Mouse (Mus musculus): Measurements from ENCODE around the gene Kcnq1. TPM values are rescaled to one million over a fixed set of nuclear protein-coding genes. Genes with fewer than 3 reads are reported as not detected.
A peak's percentile ranks its signal among the peaks of the same experiment; 100 is the strongest.

The Kcnq1 gene
- total RNA-seq, 1 experiment: 0.22 TPM

GRCm38 (mm10) chr7:143460874-143461273 is 354.7 kb downstream of the Kcnq1 start, which contains the start of gene Cdkn1c:
Cdkn1c (minus strand) TSS chr7:143461050.
- H3K4me1 ChIP-seq (ENCODE audit: control insufficient read depth in 2 of 2, insufficient read depth in 2 of 2, low read length in 2 of 2, poor library complexity in 1 of 2): peaks cover 0 to 13% of the 10 kb centered on the region in 2 experiments; a peak in 2 of 4 replicates
- no peak for TF ChIP-seq ZNF384 (IDR thresholded peaks at IDR 0.05; ENCODE audit: low read depth, low read length)
- TF ChIP-seq CHD2 (IDR thresholded peaks at IDR 0.05; ENCODE audit: low read depth, low read length): no peak
- no peak for TF ChIP-seq HCFC1 (IDR thresholded peaks at IDR 0.05; ENCODE audit: borderline replicate concordance, insufficient read depth, low read length)
- no peak for TF ChIP-seq MAFK (IDR thresholded peaks at IDR 0.05; ENCODE audit: insufficient read depth, low read depth, low read length)
- no peak for TF ChIP-seq ZC3H11A (IDR thresholded peaks at IDR 0.05; ENCODE audit: borderline replicate concordance, low read depth, low read length)
- peak within 1 kb of the TSS; percentile 44 to 45 for H3K4me3 ChIP-seq (ENCODE audit: insufficient read depth in 1 of 2, low read depth in 1 of 2, low read length in 2 of 2, poor library complexity in 1 of 2, severe bottlenecking in 1 of 2)
- no peak within 1 kb of the TSS for H3K27ac ChIP-seq (ENCODE audit: insufficient read depth, low read depth, low read length, poor library complexity, severe bottlenecking)
- DNase-seq (ENCODE audit: low read depth, low spot score): peak; percentile 82
- H3K9ac ChIP-seq (ENCODE audit: insufficient read depth, low read depth, low read length, poor library complexity, severe bottlenecking): peak within 1 kb of the TSS; percentile 46
- no peaks in the 10 kb centered on the region for H3K9me3 ChIP-seq (ENCODE audit: control insufficient read depth, insufficient read depth, low read depth, low read length)
- in situ Hi-C loops (cut with MboI; ENCODE audit: low sequenced_read_pairs in 2 of 2, unreplicated experiment in 2 of 2): no loop called here
- H3K36me3 ChIP-seq (ENCODE audit: control insufficient read depth, insufficient read depth, low read length, poor library complexity, severe bottlenecking): no peaks in the 10 kb centered on the region

GRCm38 (mm10) chr7:143461294-143461870 is 355.2 kb downstream of the Kcnq1 start:
- no peak overlapping the region for H3K27ac ChIP-seq (ENCODE audit: insufficient read depth, low read depth, low read length, poor library complexity, severe bottlenecking)
- H3K9ac ChIP-seq (ENCODE audit: insufficient read depth, low read depth, low read length, poor library complexity, severe bottlenecking): peak overlapping the region; percentile 28; the same call in 1 of the 2 replicates
- H3K36me3 ChIP-seq (ENCODE audit: control insufficient read depth, insufficient read depth, low read length, poor library complexity, severe bottlenecking): no peaks in the 10 kb centered on the region
- no peaks in the 10 kb centered on the region for H3K9me3 ChIP-seq (ENCODE audit: control insufficient read depth, insufficient read depth, low read depth, low read length)
- peak overlapping the region; percentile 22 to 45; a peak in 2 of 4 replicates for H3K4me3 ChIP-seq (ENCODE audit: insufficient read depth in 1 of 2, low read depth in 1 of 2, low read length in 2 of 2, poor library complexity in 1 of 2, severe bottlenecking in 1 of 2)
- DNase-seq (ENCODE audit: low read depth, low spot score): no peak
- H3K4me1 ChIP-seq (ENCODE audit: control insufficient read depth in 2 of 2, insufficient read depth in 2 of 2, low read length in 2 of 2, poor library complexity in 1 of 2): peaks cover 0 to 13% of the 10 kb centered on the region in 2 experiments; a peak in 2 of 4 replicates
- no peak for TF ChIP-seq MAFK (IDR thresholded peaks at IDR 0.05; ENCODE audit: insufficient read depth, low read depth, low read length)
- TF ChIP-seq ZC3H11A (IDR thresholded peaks at IDR 0.05; ENCODE audit: borderline replicate concordance, low read depth, low read length): no peak
- no peak for TF ChIP-seq CHD2 (IDR thresholded peaks at IDR 0.05; ENCODE audit: low read depth, low read length)
- TF ChIP-seq HCFC1 (IDR thresholded peaks at IDR 0.05; ENCODE audit: borderline replicate concordance, insufficient read depth, low read length): no peak
- no peak for TF ChIP-seq ZNF384 (IDR thresholded peaks at IDR 0.05; ENCODE audit: low read depth, low read length)
- in situ Hi-C loops (cut with MboI; ENCODE audit: low sequenced_read_pairs in 2 of 2, unreplicated experiment in 2 of 2): no loop called here

GRCm38 (mm10) chr7:143461920-143462319 is 355.8 kb downstream of the Kcnq1 start:
- no peaks in the 10 kb centered on the region for H3K36me3 ChIP-seq (ENCODE audit: control insufficient read depth, insufficient read depth, low read length, poor library complexity, severe bottlenecking)
- no peaks in the 10 kb centered on the region for H3K9me3 ChIP-seq (ENCODE audit: control insufficient read depth, insufficient read depth, low read depth, low read length)
- TF ChIP-seq CHD2 (IDR thresholded peaks at IDR 0.05; ENCODE audit: low read depth, low read length): no peak
- TF ChIP-seq MAFK (IDR thresholded peaks at IDR 0.05; ENCODE audit: insufficient read depth, low read depth, low read length): no peak
- TF ChIP-seq ZC3H11A (IDR thresholded peaks at IDR 0.05; ENCODE audit: borderline replicate concordance, low read depth, low read length): no peak
- TF ChIP-seq HCFC1 (IDR thresholded peaks at IDR 0.05; ENCODE audit: borderline replicate concordance, insufficient read depth, low read length): no peak
- TF ChIP-seq ZNF384 (IDR thresholded peaks at IDR 0.05; ENCODE audit: low read depth, low read length): no peak
- H3K4me3 ChIP-seq (ENCODE audit: insufficient read depth in 1 of 2, low read depth in 1 of 2, low read length in 2 of 2, poor library complexity in 1 of 2, severe bottlenecking in 1 of 2): no peak overlapping the region
- peaks cover 0 to 13% of the 10 kb centered on the region in 2 experiments; a peak in 2 of 4 replicates for H3K4me1 ChIP-seq (ENCODE audit: control insufficient read depth in 2 of 2, insufficient read depth in 2 of 2, low read length in 2 of 2, poor library complexity in 1 of 2)
- in situ Hi-C loops (cut with MboI; ENCODE audit: low sequenced_read_pairs in 2 of 2, unreplicated experiment in 2 of 2): no loop called here
- no peak for DNase-seq (ENCODE audit: low read depth, low spot score)
- H3K9ac ChIP-seq (ENCODE audit: insufficient read depth, low read depth, low read length, poor library complexity, severe bottlenecking): no peak overlapping the region
- H3K27ac ChIP-seq (ENCODE audit: insufficient read depth, low read depth, low read length, poor library complexity, severe bottlenecking): no peak overlapping the region

GRCm38 (mm10) chr7:143462516-143462915 is 356.4 kb downstream of the Kcnq1 start:
- Histone ChIP-seq H3K4me3 (ENCODE audit: insufficient read depth in 1 of 2, low read depth in 1 of 2, low read length in 2 of 2, poor library complexity in 1 of 2, severe bottlenecking in 1 of 2) (no peak overlapping the region), H3K27ac (ENCODE audit: insufficient read depth, low read depth, low read length, poor library complexity, severe bottlenecking) (no peak overlapping the region), H3K36me3 (ENCODE audit: control insufficient read depth, insufficient read depth, low read length, poor library complexity, severe bottlenecking) (no peaks in the 10 kb centered on the region), H3K4me1 (ENCODE audit: control insufficient read depth in 2 of 2, insufficient read depth in 2 of 2, low read length in 2 of 2, poor library complexity in 1 of 2) (peaks cover 0 to 17% of the 10 kb centered on the region in 2 experiments; a peak in 2 of 4 replicates), H3K9ac (ENCODE audit: insufficient read depth, low read depth, low read length, poor library complexity, severe bottlenecking) (no peak overlapping the region), H3K9me3 (ENCODE audit: control insufficient read depth, insufficient read depth, low read depth, low read length) (no peaks in the 10 kb centered on the region)
- in situ Hi-C loops (cut with MboI; ENCODE audit: low sequenced_read_pairs in 2 of 2, unreplicated experiment in 2 of 2): no loop called here
- no peak for TF ChIP-seq ZNF384 (IDR thresholded peaks at IDR 0.05; ENCODE audit: low read depth, low read length)
- DNase-seq (ENCODE audit: low read depth, low spot score): no peak

All from ES-E14 (cell line).